Mouse (Mus musculus): ENCODE data around the gene Mgp. TPM values are rescaled to one million over a fixed set of nuclear protein-coding genes. Genes with fewer than 3 reads are reported as not detected.

The Mgp gene
- total RNA-seq, 1 experiment, result not detected

DNA sequence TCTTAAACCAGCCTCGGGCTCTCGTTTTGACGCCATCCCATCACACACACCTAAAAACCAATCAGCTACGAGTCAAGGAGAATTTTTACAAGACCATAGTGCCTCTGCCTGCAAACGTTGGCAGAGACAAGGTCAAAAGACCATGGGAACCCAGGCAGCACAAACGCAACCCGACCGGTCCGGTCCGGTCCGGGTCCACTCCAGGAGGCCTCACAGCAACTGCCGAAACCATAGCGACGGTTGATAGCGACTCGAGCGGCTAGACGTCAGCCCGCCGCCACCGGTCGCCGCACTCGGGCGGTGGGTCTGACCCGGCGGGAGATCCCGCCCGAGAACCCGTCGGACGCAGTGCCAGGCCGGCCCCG lies 48.1 kb downstream of the Mgp start, which contains the start of gene BC049715:
TSS of gene BC049715 (plus strand) at position 111 of the 365 bp plus-strand sequence.
- peaks cover 12% of the 10 kb centered on the region for H3K36me3 ChIP-seq (ENCODE audit: control insufficient read depth, insufficient read depth, low read length, poor library complexity, severe bottlenecking)
- peak within 1 kb of the TSS; percentile 79 for H3K27ac ChIP-seq (ENCODE audit: insufficient read depth, low read depth, low read length, poor library complexity, severe bottlenecking)
- DNase-seq (ENCODE audit: low read depth, low spot score), result no peak
- peak within 1 kb of the TSS; percentile 86 to 91 for H3K4me3 ChIP-seq (ENCODE audit: insufficient read depth in 1 of 2, low read depth in 1 of 2, low read length in 2 of 2, poor library complexity in 1 of 2, severe bottlenecking in 1 of 2)
- H3K9me3 ChIP-seq (ENCODE audit: control insufficient read depth, insufficient read depth, low read depth, low read length), result no peaks in the 10 kb centered on the region
- peaks cover 0 to 3% of the 10 kb centered on the region in 2 experiments; a peak in 2 of 4 replicates for H3K4me1 ChIP-seq (ENCODE audit: control insufficient read depth in 2 of 2, insufficient read depth in 2 of 2, low read length in 2 of 2, poor library complexity in 1 of 2)
- peak within 1 kb of the TSS; percentile 98 for H3K9ac ChIP-seq (ENCODE audit: insufficient read depth, low read depth, low read length, poor library complexity, severe bottlenecking)
- in situ Hi-C loops (cut with MboI; ENCODE audit: low sequenced_read_pairs in 2 of 2, unreplicated experiment in 2 of 2), result no loop called here
- no peak for TF ChIP-seq CHD2 (IDR thresholded peaks at IDR 0.05; ENCODE audit: low read depth, low read length)
- TF ChIP-seq MAFK (IDR thresholded peaks at IDR 0.05; ENCODE audit: insufficient read depth, low read depth, low read length), result no peak
- TF ChIP-seq ZNF384 (IDR thresholded peaks at IDR 0.05; ENCODE audit: low read depth, low read length), result no peak
- no peak for TF ChIP-seq ZC3H11A (IDR thresholded peaks at IDR 0.05; ENCODE audit: borderline replicate concordance, low read depth, low read length)
- TF ChIP-seq HCFC1 (IDR thresholded peaks at IDR 0.05; ENCODE audit: borderline replicate concordance, insufficient read depth, low read length), result no peak

DNA sequence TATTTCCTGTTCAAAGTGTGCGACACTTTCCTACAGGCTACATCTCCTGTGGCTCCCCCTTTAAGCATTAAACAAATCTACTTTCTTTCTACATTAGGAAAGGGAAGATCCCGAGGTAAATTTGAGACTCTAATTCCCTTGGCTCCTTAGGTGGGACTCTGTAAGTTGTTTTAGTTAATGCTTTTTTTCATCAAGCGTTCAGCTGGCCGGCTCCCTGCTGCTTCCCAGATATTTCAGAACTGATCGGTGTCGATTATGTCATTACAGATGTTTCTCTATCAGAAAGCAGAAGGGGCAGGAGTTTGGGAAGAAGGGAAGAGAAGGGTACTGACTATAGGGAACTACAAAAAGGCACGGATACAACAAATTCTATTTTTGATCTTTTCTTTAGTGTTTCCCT lies 48.5 kb downstream of the Mgp start:
- Histone ChIP-seq H3K27ac (ENCODE audit: insufficient read depth, low read depth, low read length, poor library complexity, severe bottlenecking) (no peak overlapping the region), H3K9ac (ENCODE audit: insufficient read depth, low read depth, low read length, poor library complexity, severe bottlenecking) (peak overlapping the region; percentile 98; the same call in 1 of the 2 replicates), H3K4me1 (ENCODE audit: control insufficient read depth in 2 of 2, insufficient read depth in 2 of 2, low read length in 2 of 2, poor library complexity in 1 of 2) (peaks cover 0 to 3% of the 10 kb centered on the region in 2 experiments; a peak in 2 of 4 replicates), H3K9me3 (ENCODE audit: control insufficient read depth, insufficient read depth, low read depth, low read length) (no peaks in the 10 kb centered on the region), H3K36me3 (ENCODE audit: control insufficient read depth, insufficient read depth, low read length, poor library complexity, severe bottlenecking) (peaks cover 16% of the 10 kb centered on the region), H3K4me3 (ENCODE audit: insufficient read depth in 1 of 2, low read depth in 1 of 2, low read length in 2 of 2, poor library complexity in 1 of 2, severe bottlenecking in 1 of 2) (peak overlapping the region; percentile 86 to 91)
- in situ Hi-C loops (cut with MboI; ENCODE audit: low sequenced_read_pairs in 2 of 2, unreplicated experiment in 2 of 2), result no loop called here
- no peak for DNase-seq (ENCODE audit: low read depth, low spot score)
- TF ChIP-seq ZC3H11A (IDR thresholded peaks at IDR 0.05; ENCODE audit: borderline replicate concordance, low read depth, low read length) (no peak), CHD2 (IDR thresholded peaks at IDR 0.05; ENCODE audit: low read depth, low read length) (no peak), MAFK (IDR thresholded peaks at IDR 0.05; ENCODE audit: insufficient read depth, low read depth, low read length) (no peak), HCFC1 (IDR thresholded peaks at IDR 0.05; ENCODE audit: borderline replicate concordance, insufficient read depth, low read length) (no peak)

DNA sequence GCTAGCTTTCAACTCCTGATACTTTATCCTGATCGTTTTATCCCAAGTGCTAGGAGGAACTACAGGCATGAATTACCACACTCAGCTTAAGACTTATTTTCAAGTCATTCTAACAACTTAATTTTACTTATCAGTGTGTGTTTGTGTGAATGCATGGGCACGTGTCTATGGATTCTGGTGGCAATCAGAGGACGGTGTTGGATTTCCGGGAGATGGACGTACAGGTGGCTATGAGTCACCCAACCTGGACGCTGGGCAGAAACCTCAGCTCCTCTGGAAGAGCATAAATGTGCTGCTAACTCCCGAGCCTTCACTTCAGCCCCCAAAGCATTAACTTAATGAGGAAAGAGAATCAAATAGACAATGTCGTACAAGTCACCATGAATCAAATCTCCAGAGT lies 50.6 kb downstream of the Mgp start:
- no peak for DNase-seq (ENCODE audit: low read depth, low spot score)
- H3K36me3 ChIP-seq (ENCODE audit: control insufficient read depth, insufficient read depth, low read length, poor library complexity, severe bottlenecking), result peaks cover 35% of the 10 kb centered on the region
- in situ Hi-C loops (cut with MboI; ENCODE audit: low sequenced_read_pairs in 2 of 2, unreplicated experiment in 2 of 2), result no loop called here

More for the DNA sequence above, 50.6 kb downstream of the Mgp start:
- peaks cover 0 to 3% of the 10 kb centered on the region in 2 experiments; a peak in 2 of 4 replicates for H3K4me1 ChIP-seq (ENCODE audit: control insufficient read depth in 2 of 2, insufficient read depth in 2 of 2, low read length in 2 of 2, poor library complexity in 1 of 2)
- no peak for TF ChIP-seq ZC3H11A (IDR thresholded peaks at IDR 0.05; ENCODE audit: borderline replicate concordance, low read depth, low read length)
- no peak for TF ChIP-seq CHD2 (IDR thresholded peaks at IDR 0.05; ENCODE audit: low read depth, low read length)
- TF ChIP-seq MAFK (IDR thresholded peaks at IDR 0.05; ENCODE audit: insufficient read depth, low read depth, low read length), result no peak
- no peak for TF ChIP-seq ZNF384 (IDR thresholded peaks at IDR 0.05; ENCODE audit: low read depth, low read length)
- no peak for TF ChIP-seq HCFC1 (IDR thresholded peaks at IDR 0.05; ENCODE audit: borderline replicate concordance, insufficient read depth, low read length)
- H3K4me3 ChIP-seq (ENCODE audit: insufficient read depth in 1 of 2, low read depth in 1 of 2, low read length in 2 of 2, poor library complexity in 1 of 2, severe bottlenecking in 1 of 2), result no peak overlapping the region
- no peak overlapping the region for H3K27ac ChIP-seq (ENCODE audit: insufficient read depth, low read depth, low read length, poor library complexity, severe bottlenecking)
- no peak overlapping the region for H3K9ac ChIP-seq (ENCODE audit: insufficient read depth, low read depth, low read length, poor library complexity, severe bottlenecking)
- no peaks in the 10 kb centered on the region for H3K9me3 ChIP-seq (ENCODE audit: control insufficient read depth, insufficient read depth, low read depth, low read length)

Other genes starting within 250 kb of the Mgp start
- 2.5 and 3.0 TPM in 2 replicates for gene Plbd1, start 213.9 kb downstream of the Mgp start, total RNA-seq (2012; rRNA removed)
- gene Gucy2c, start 94.1 kb downstream of the Mgp start, total RNA-seq (2012; rRNA removed), result 0.09 and 0.11 TPM in 2 replicates
- 70.5 and 110 TPM in 2 replicates for gene Hist4h4, start 71.4 kb downstream of the Mgp start, total RNA-seq (2012; rRNA removed)
- 185 and 274 TPM in 2 replicates for gene H2afj, start 67.6 kb downstream of the Mgp start, total RNA-seq (2012; rRNA removed)
- 0.90 and 1.2 TPM in 2 replicates for gene BC049715, start 48.2 kb downstream of the Mgp start, total RNA-seq (2012; rRNA removed)
- gene Wbp11, start 47.6 kb downstream of the Mgp start, total RNA-seq (2012; rRNA removed), result 33.5 and 41.7 TPM in 2 replicates
- gene Smco3, start 40.4 kb downstream of the Mgp start, total RNA-seq (2012; rRNA removed), result not detected in 2 replicates
- 0.32 TPM in 1 of 2 replicates, not detected in the other for gene Art4, start 18.1 kb downstream of the Mgp start, total RNA-seq (2012; rRNA removed)
- gene Erp27, start 46.4 kb upstream of the Mgp start, total RNA-seq (2012; rRNA removed), result not detected in 2 replicates
- gene Pde6h, start 48.0 kb upstream of the Mgp start, total RNA-seq (2012; rRNA removed), result 0.45 TPM in 1 of 2 replicates, not detected in the other
- gene Arhgdib, start 66.1 kb upstream of the Mgp start, total RNA-seq (2012; rRNA removed), result 6.7 and 20.9 TPM in 2 replicates